Mouse (Mus musculus) heart, adult 18-20 months (tissue): ENCODE results near the gene Maff. TPM values are rescaled to one million over a fixed set of nuclear protein-coding genes. Genes with fewer than 3 reads are reported as not detected.

Source experiments
- DNase-seq, 2 experiments: peaks; one replicate each; pipeline ENCODE4 v3.0.0; 2021 to 2022; ENCODE audit warnings: mixed read lengths in 1 of 2
- long read RNA-seq, 2 experiments: library from polyadenylated mRNA; stranded (forward); transcript quantifications; one replicate each; pipeline ENCODE4 v2.0.0; 2021
- total RNA-seq, 2 experiments: library from RNA; stranded (reverse); gene quantifications; 2 replicates each; pipeline ENCODE4 v1.2.3; 2021

The Maff gene
- 10 to 100 TPM; 12.8 to 17.6 TPM for total RNA-seq
- long read RNA-seq, experiment 1, partial matches to known transcripts: 0 of 1 reads
- long read RNA-seq, experiment 1, other reads (novel, unspliced or antisense): 0 of 1 reads
- long read RNA-seq, experiment 2: 0 reads

GRCm38 (mm10) chr15:79346051-79346793 is at the start of gene Maff:
Maff (plus strand) TSS chr15:79346621.
- peak in 1 of 2 experiments; percentile 26 for DNase-seq

GRCm38 (mm10) chr15:79298553-79298952 is 47.9 kb upstream of the Maff start:
- DNase-seq: no peak

- no peak for DNase-seq
Observed at GRCm38 (mm10) chr15:79299563-79300155, 46.8 kb upstream of the Maff start.

GRCm38 (mm10) chr15:79303725-79304124 is 42.7 kb upstream of the Maff start:
- DNase-seq: no peak

- DNase-seq: no peak
Observed at GRCm38 (mm10) chr15:79304832-79305231, 41.6 kb upstream of the Maff start.

- no peak for DNase-seq
Observed at GRCm38 (mm10) chr15:79306043-79306637, 40.3 kb upstream of the Maff start.

- no peak for DNase-seq
Observed at GRCm38 (mm10) chr15:79307861-79308260, 38.6 kb upstream of the Maff start.

- DNase-seq: no peak
Observed at GRCm38 (mm10) chr15:79313848-79314369, 32.5 kb upstream of the Maff start.

GRCm38 (mm10) chr15:79321733-79322190 is 24.7 kb upstream of the Maff start:
- no peak for DNase-seq

GRCm38 (mm10) chr15:79322281-79322990 is 24.0 kb upstream of the Maff start:
- DNase-seq: no peak

GRCm38 (mm10) chr15:79322991-79323790 is 23.2 kb upstream of the Maff start:
- DNase-seq: peak; percentile 87 to 93

- no peak for DNase-seq
Observed at GRCm38 (mm10) chr15:79323791-79324155, 22.6 kb upstream of the Maff start.

- DNase-seq: no peak
Observed at GRCm38 (mm10) chr15:79324373-79324772, 22.0 kb upstream of the Maff start.

- no peak for DNase-seq
Observed at GRCm38 (mm10) chr15:79325742-79326141, 20.7 kb upstream of the Maff start.

GRCm38 (mm10) chr15:79326264-79326663 is 20.2 kb upstream of the Maff start:
- no peak for DNase-seq

- peak in 1 of 2 experiments; percentile 56 for DNase-seq
Observed at GRCm38 (mm10) chr15:79326971-79327961, 19.2 kb upstream of the Maff start.

- peak; percentile 99 for DNase-seq
Observed at GRCm38 (mm10) chr15:79328058-79328938, 18.1 kb upstream of the Maff start, which contains the start of gene Pla2g6. Pla2g6 (minus strand) TSS chr15:79328390.

- peak in 1 of 2 experiments; percentile 11 for DNase-seq
Observed at GRCm38 (mm10) chr15:79328939-79329275, 17.5 kb upstream of the Maff start.
